In genomic region chr1:55132308-55132707, GRCm38 (mm10) we compare ENCODE assay signal across 8 mouse cellular contexts. TPM values are rescaled to one million over a fixed set of nuclear protein-coding genes. Genes with fewer than 3 reads are reported as not detected.
DNase-seq lines count a peak whose midpoint lies in the region; ATAC-seq and TF ChIP-seq lines count a peak whose summit lies in the region.

No protein-coding gene starts in this region.

- H3K36me3 ChIP-seq in erythroblast, embryonic 14.5 days (ENCODE audit: control insufficient read depth) = peaks cover 15% of the 10 kb centered on the region
- no peaks in the 10 kb centered on the region; the same call in 1 of the 2 replicates for H3K36me3 ChIP-seq in spleen, adult 2 months (ENCODE audit: control insufficient read depth, insufficient read depth, low read length)
- peaks cover 9% of the 10 kb centered on the region for H3K36me3 ChIP-seq in liver, embryonic 13.5 days

- H3K27ac ChIP-seq in spleen, adult 2 months (ENCODE audit: insufficient read depth, low read length) = no peak overlapping the region
- H3K27ac ChIP-seq in liver, embryonic 13.5 days = peak overlapping the region; percentile 96

- no peaks in the 10 kb centered on the region for H3K27me3 ChIP-seq in erythroblast, embryonic 14.5 days (ENCODE audit: control insufficient read depth)
- H3K27me3 ChIP-seq in spleen, adult 2 months (ENCODE audit: control insufficient read depth, insufficient read depth, low read length) = no peaks in the 10 kb centered on the region
- H3K27me3 ChIP-seq in liver, embryonic 13.5 days = no peaks in the 10 kb centered on the region

- peak overlapping the region; percentile 100 for H3K4me3 ChIP-seq in erythroblast, embryonic 14.5 days (replicated peaks)
- peak overlapping the region; percentile 21; the same call in 1 of the 2 replicates for H3K4me3 ChIP-seq in spleen, adult 2 months (ENCODE audit: extremely low read depth, insufficient read depth, insufficient read length)
- H3K4me3 ChIP-seq in liver, embryonic 13.5 days (replicated peaks) = peak overlapping the region; percentile 100

- TF ChIP-seq POLR2A in spleen, adult 2 months (IDR thresholded peaks at IDR 0.05; ENCODE audit: low read depth, low read length) = no peak

- H3K4me1 ChIP-seq in erythroblast, embryonic 14.5 days (ENCODE audit: control insufficient read depth) = peaks cover 37% of the 10 kb centered on the region
- H3K4me1 ChIP-seq in spleen, adult 2 months (ENCODE audit: control insufficient read depth, insufficient read depth, insufficient read length) = peaks cover 6% of the 10 kb centered on the region
- peaks cover 39% of the 10 kb centered on the region for H3K4me1 ChIP-seq in liver, embryonic 13.5 days (replicated peaks)

- no peaks in the 10 kb centered on the region for H3K9me3 ChIP-seq in erythroblast, embryonic 14.5 days (ENCODE audit: control insufficient read depth, low read length)
- H3K9me3 ChIP-seq in liver, embryonic 13.5 days (replicated peaks) = no peaks in the 10 kb centered on the region

- TF ChIP-seq CTCF in spleen, adult 2 months (IDR thresholded peaks at IDR 0.05; ENCODE audit: extremely low read depth, insufficient read depth, insufficient read length, insufficient replicate concordance) = no peak

- H3K4me2 ChIP-seq in liver, embryonic 13.5 days = peak overlapping the region; percentile 82

- peak overlapping the region; percentile 99 for H3K9ac ChIP-seq in liver, embryonic 13.5 days

- no peak for ATAC-seq in erythroblast, adult 5-6 weeks (replicated peaks; ENCODE audit: low FRiP score, poor library complexity, severe bottlenecking)
- ATAC-seq in liver, embryonic 13.5 days (ENCODE audit: low read depth) = no peak

- 52% methylated on average over 4 of the region's 4 CpGs for WGBS in spleen, adult 2 months
- WGBS in liver, embryonic 13.5 days (ENCODE audit: insufficient replicate concordance) = 39% methylated on average over 4 of the region's 4 CpGs

- DNase-seq in spleen, adult 2 months (ENCODE audit: low read depth in 1 of 2, low spot score in 2 of 2) = no peak
- DNase-seq in spleen, postnatal 36 days (ENCODE audit: low spot score in 2 of 2) = no peak
- DNase-seq in liver, embryonic 13.5 days = no peak
- no peak for DNase-seq in ovary, postnatal 14 days (ENCODE audit: low spot score)
- DNase-seq in adrenal gland, postnatal 36 days = no peak
- no peak for DNase-seq in layer of hippocampus, adult 18-20 months (ENCODE audit: low spot score in 2 of 2)

RNA-seq across cellular contexts. Expression of gene Mob4, which starts 1.3 kb away (rescaled TPM):
- 0.29 and 0.73 TPM in 2 replicates for polyA plus RNA-seq in erythroblast, embryonic 14.5 days (2012)
- total RNA-seq in erythroblast, adult 5-6 weeks (2015; ENCODE audit: low replicate concordance) = 19.4 and 28.6 TPM in 2 replicates
- 27.2 and 40.0 TPM in 2 replicates for total RNA-seq in erythroblast, adult 5-6 weeks (2017; ENCODE audit: low replicate concordance)
- polyA plus RNA-seq in spleen, adult 2 months (2012; rRNA removed) = 3.5 and 3.9 TPM in 2 replicates
- polyA plus RNA-seq in liver, embryonic 13.5 days (2015; fragmentation: Nextera tagmentation; extraction: Ambion mirVana) = 45.0 and 58.2 TPM in 2 replicates
- 100 to 1,000 TPM; 311 to 394 TPM for total RNA-seq in adrenal gland, postnatal 36 days (2021)
- 10 to 100 TPM; 54.8 to 55.1 TPM for total RNA-seq in layer of hippocampus, adult 18-20 months (2021)

RNA-seq across cellular contexts. Expression of gene Hspd1, which starts 44.3 kb away (rescaled TPM):
- polyA plus RNA-seq in erythroblast, embryonic 14.5 days (2012) = 1.9 and 2.1 TPM in 2 replicates
- 55.1 and 56.2 TPM in 2 replicates for total RNA-seq in erythroblast, adult 5-6 weeks (2015; ENCODE audit: low replicate concordance)
- 56.1 and 87.5 TPM in 2 replicates for total RNA-seq in erythroblast, adult 5-6 weeks (2017; ENCODE audit: low replicate concordance)
- polyA plus RNA-seq in spleen, adult 2 months (2012; rRNA removed) = 9.2 and 9.4 TPM in 2 replicates
- 478 and 596 TPM in 2 replicates for polyA plus RNA-seq in liver, embryonic 13.5 days (2015; fragmentation: Nextera tagmentation; extraction: Ambion mirVana)
- total RNA-seq in adrenal gland, postnatal 36 days (2021) = 1,000 to 10,000 TPM; 1,397 to 1,482 TPM
- total RNA-seq in layer of hippocampus, adult 18-20 months (2021) = 100 to 1,000 TPM; 179 to 181 TPM

RNA-seq across cellular contexts. Expression of gene Hspe1, which starts 44.4 kb away (rescaled TPM):
- polyA plus RNA-seq in erythroblast, embryonic 14.5 days (2012) = 8.0 and 8.4 TPM in 2 replicates
- 62.9 and 95.7 TPM in 2 replicates for total RNA-seq in erythroblast, adult 5-6 weeks (2015; ENCODE audit: low replicate concordance)
- total RNA-seq in erythroblast, adult 5-6 weeks (2017; ENCODE audit: low replicate concordance) = 41.5 and 52.0 TPM in 2 replicates
- polyA plus RNA-seq in spleen, adult 2 months (2012; rRNA removed) = 11.1 and 14.1 TPM in 2 replicates
- 600 and 712 TPM in 2 replicates for polyA plus RNA-seq in liver, embryonic 13.5 days (2015; fragmentation: Nextera tagmentation; extraction: Ambion mirVana)
- 100 to 1,000 TPM; 769 to 795 TPM for total RNA-seq in adrenal gland, postnatal 36 days (2021)
- 100 to 1,000 TPM in 1 of 2 experiments, 10 to 100 TPM in 1; 95.7 to 106 TPM for total RNA-seq in layer of hippocampus, adult 18-20 months (2021)

Comparison
In these comparisons a context has a peak if more than half of its experiments do, and no peak if none do; other contexts are left out.
1. H3K4me3 ChIP-seq: peak in every context shown above with its lines; median percentile 100 in erythroblast, embryonic 14.5 days; 100 in liver, embryonic 13.5 days; 21 in spleen, adult 2 months.
2. RNA of gene Mob4, which starts 1.3 kb away (total RNA-seq): 311 to 394 TPM in adrenal gland, postnatal 36 days; 54.8 to 55.1 TPM in layer of hippocampus, adult 18-20 months and 19.4 to 40.0 TPM in erythroblast, adult 5-6 weeks; every median in the first group is over 4 times any median in the second.
3. RNA of gene Hspd1, which starts 44.3 kb away (total RNA-seq): 1,397 to 1,482 TPM in adrenal gland, postnatal 36 days; 179 to 181 TPM in layer of hippocampus, adult 18-20 months and 55.1 to 87.5 TPM in erythroblast, adult 5-6 weeks; every median in the first group is over 4 times any median in the second.
4. RNA of gene Hspe1, which starts 44.4 kb away (total RNA-seq): 769 to 795 TPM in adrenal gland, postnatal 36 days; 95.7 to 106 TPM in layer of hippocampus, adult 18-20 months and 41.5 to 95.7 TPM in erythroblast, adult 5-6 weeks; every median in the first group is over 4 times any median in the second.